Mouse (Mus musculus) small intestine, adult 2 months (tissue): ENCODE results near the gene Hist1h4b. TPM values are rescaled to one million over a fixed set of nuclear protein-coding genes. Genes with fewer than 3 reads are reported as not detected.
"Not testable (repeated sequence)": the region's sequence is repeated elsewhere in the genome, so short reads cannot be mapped to it uniquely, and the experiment has no call there.

Experiments used
- H3K27ac ChIP-seq: fragments of 200-500 bp; 2 replicates; pipeline ENCODE4 v1.5.1; 2012; ENCODE audit warnings: low read depth, low read length, control low read depth, inconsistent platforms; ENCODE audit not compliant: insufficient read depth
- H3K27me3 ChIP-seq: fragments of 200-500 bp; 2 replicates; pipeline ENCODE4 v1.6.1; 2012; ENCODE audit warnings: mild to moderate bottlenecking, moderate library complexity, low read length, inconsistent platforms; ENCODE audit not compliant: control insufficient read depth, insufficient read depth
- H3K36me3 ChIP-seq: fragments of 200-500 bp; 2 replicates; pipeline ENCODE4 v1.6.1; 2012; ENCODE audit warnings: mild to moderate bottlenecking, low read length, control low read depth, inconsistent platforms; ENCODE audit not compliant: control insufficient read depth, insufficient read depth
- H3K4me1 ChIP-seq: fragments of 200-500 bp; 2 replicates; pipeline ENCODE4 v1.6.1; 2012; ENCODE audit warnings: low read length, inconsistent platforms, mixed read lengths; ENCODE audit not compliant: control insufficient read depth, insufficient read depth, insufficient read length
- H3K4me3 ChIP-seq: fragments of 200-500 bp; 2 replicates; pipeline ENCODE4 v1.5.1; 2012; ENCODE audit warnings: low read depth, mild to moderate bottlenecking, control low read depth, inconsistent platforms, low read length, moderate library complexity
- CTCF ChIP-seq: fragments of 200-500 bp; IDR thresholded peaks from 2 replicates; pipeline ENCODE4 v1.5.1; 2012; ENCODE audit warnings: low read depth, mild to moderate bottlenecking, control low read depth, inconsistent platforms, low read length, moderate library complexity, mixed read lengths; ENCODE audit not compliant: insufficient replicate concordance, insufficient read length; ENCODE audit errors: extremely low read depth
- POLR2A ChIP-seq: fragments of 200-500 bp; IDR thresholded peaks from 2 replicates; pipeline ENCODE4 v1.6.1; 2012; ENCODE audit warnings: low read depth, mild to moderate bottlenecking, control low read depth, inconsistent platforms, low read length, moderate library complexity
- WGBS: fragments of 180-500 bp; shearing (Covaris S2); methylation state at CpG from one replicate; pipeline ENCODE4 v1.1.7; 2018; 5-methylcytosine and 5-hydroxymethylcytosine counted together
- polyA plus RNA-seq: library from polyadenylated mRNA; depleted of rRNA; stranded (reverse); fragments of >200 nt; gene quantifications from 2 replicates; pipeline ENCODE4 v1.2.3, GENCODE M21; 2012

The Hist1h4b gene
- polyA plus RNA-seq, 1 experiment = 25.9 TPM

DNA sequence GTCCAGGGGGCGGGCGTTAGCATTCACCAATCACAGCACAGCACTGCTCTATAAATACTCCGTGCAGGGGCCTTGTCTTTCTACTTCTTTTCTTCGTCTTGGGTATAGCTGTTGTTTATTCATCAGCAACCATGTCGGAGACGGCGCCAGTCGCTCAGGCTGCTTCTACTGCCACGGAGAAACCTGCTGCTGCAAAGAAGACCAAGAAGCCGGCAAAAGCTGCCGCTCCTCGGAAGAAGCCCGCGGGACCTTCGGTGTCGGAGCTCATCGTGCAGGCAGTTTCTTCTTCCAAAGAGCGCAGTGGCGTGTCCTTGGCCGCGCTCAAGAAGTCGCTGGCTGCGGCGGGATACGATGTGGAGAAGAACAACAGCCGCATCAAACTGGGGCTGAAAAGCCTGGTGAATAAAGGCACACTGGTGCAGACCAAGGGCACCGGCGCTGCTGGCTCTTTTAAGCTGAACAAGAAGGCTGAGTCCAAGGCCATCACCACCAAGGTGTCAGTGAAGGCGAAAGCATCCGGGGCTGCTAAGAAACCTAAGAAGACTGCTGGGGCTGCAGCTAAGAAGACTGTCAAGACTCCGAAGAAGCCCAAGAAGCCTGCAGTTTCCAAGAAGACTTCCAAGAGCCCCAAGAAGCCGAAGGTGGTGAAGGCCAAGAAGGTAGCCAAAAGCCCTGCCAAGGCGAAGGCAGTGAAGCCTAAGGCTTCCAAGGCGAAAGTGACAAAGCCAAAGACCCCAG is 6.9 kb downstream of the Hist1h4b start, which contains the start of gene Hist1h1a:
Gene Hist1h1a, plus strand, starts transcription at position 81 of the 738 bp plus-strand sequence.
- peak within 1 kb of the TSS; percentile 71 for H3K4me3 ChIP-seq
- H3K4me1 ChIP-seq = peaks cover 16% of the 10 kb centered on the region
- no peaks in the 10 kb centered on the region for H3K27me3 ChIP-seq
- no peaks in the 10 kb centered on the region for H3K36me3 ChIP-seq
- peak within 1 kb of the TSS; percentile 82 for H3K27ac ChIP-seq
- TF ChIP-seq POLR2A = peak; percentile 81
- TF ChIP-seq CTCF = no peak; the same call in 1 of the 2 replicates
- 6% methylated on average over 34 of the region's 34 CpGs for WGBS

DNA sequence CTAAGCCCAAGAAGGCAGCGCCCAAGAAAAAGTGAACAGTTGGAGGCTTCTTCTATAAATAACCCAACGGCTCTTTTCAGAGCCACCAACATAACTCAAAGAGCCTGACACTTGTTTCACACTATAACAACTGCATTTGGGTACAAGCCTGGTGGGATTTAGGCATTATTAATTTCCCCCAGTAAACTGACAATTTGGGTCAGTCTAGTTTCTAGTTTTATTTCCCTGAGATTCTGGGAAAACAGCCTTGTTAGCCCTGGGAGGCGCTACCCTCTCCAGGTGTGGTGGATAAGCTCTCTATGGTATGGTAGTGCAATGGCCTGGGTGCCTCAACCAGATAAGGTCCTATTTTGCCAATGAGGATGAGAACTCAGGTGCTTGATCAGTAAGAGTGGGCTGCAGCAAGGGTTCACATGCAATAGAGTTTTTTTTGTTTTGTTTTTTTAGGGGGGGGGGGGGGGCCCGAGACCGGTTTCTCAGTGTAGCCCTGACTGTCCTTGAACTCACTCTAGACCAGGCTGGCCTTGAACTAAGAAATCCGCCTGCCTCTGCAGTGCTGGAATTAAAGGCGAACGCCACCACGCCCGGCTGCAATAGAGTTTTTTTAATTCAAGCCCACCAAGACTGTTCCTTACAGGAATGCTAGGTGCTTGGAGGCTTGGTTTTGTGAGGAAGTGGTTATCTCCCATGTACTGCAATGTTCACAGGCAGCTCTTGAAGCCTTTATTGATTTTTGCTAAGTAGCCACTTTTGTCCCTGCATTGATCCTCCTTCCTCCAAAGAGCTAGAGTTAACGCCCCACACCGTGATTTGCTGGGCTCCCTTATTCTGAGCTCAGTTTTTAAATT is 7.7 kb downstream of the Hist1h4b start:
- WGBS = 55% methylated on average over 12 of the region's 12 CpGs
- TF ChIP-seq POLR2A = no peak
- TF ChIP-seq CTCF = no peak
- Histone ChIP-seq H3K27ac (no peak overlapping the region), H3K4me3 (peak overlapping the region; percentile 71), H3K36me3 (no peaks in the 10 kb centered on the region), H3K4me1 (peaks cover 16% of the 10 kb centered on the region), H3K27me3 (no peaks in the 10 kb centered on the region)

DNA sequence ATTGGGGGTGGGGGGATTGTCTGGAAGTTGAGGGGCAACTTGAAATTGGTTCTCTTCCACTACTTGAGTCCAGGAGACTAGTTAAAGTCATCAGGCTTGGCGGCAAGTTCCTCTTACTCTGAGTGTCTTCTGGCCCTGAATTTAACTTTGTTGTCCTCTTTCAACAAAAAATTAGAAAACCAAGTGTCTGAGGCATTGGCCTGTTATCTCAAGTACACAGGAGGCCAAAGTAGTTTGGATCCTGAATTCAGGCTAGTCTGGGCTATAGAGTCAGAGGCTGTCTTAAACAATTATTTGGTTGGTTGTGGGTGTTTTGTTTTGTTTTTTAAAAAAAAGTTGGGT is 8.3 kb downstream of the Hist1h4b start:
- TF ChIP-seq CTCF (no peak), POLR2A (no peak)
- no peaks in the 10 kb centered on the region for H3K27me3 ChIP-seq
- H3K4me3 ChIP-seq = no peak overlapping the region
- 74% methylated on average over 1 of the region's 1 CpGs for WGBS
- H3K27ac ChIP-seq = no peak overlapping the region
- H3K4me1 ChIP-seq = peaks cover 12% of the 10 kb centered on the region
- no peaks in the 10 kb centered on the region for H3K36me3 ChIP-seq

- H3K27me3 ChIP-seq = no peaks in the 10 kb centered on the region
- H3K36me3 ChIP-seq = no peaks in the 10 kb centered on the region
- peaks cover 12% of the 10 kb centered on the region for H3K4me1 ChIP-seq
- TF ChIP-seq POLR2A = no peak
- TF ChIP-seq CTCF = no peak
- H3K27ac ChIP-seq = peak overlapping the region; percentile 66
- H3K4me3 ChIP-seq = no peak overlapping the region
Observed at GRCm38 (mm10) chr13:23766772-23767171, 10.0 kb downstream of the Hist1h4b start.

GRCm38 (mm10) chr13:23768834-23769397 is 12.1 kb downstream of the Hist1h4b start:
- TF ChIP-seq CTCF = no peak
- no peak for TF ChIP-seq POLR2A
- Histone ChIP-seq H3K27ac (no peak overlapping the region), H3K36me3 (no peaks in the 10 kb centered on the region), H3K4me3 (no peak overlapping the region), H3K27me3 (no peaks in the 10 kb centered on the region), H3K4me1 (peaks cover 10% of the 10 kb centered on the region)
- 57% methylated on average over 5 of the region's 5 CpGs for WGBS

GRCm38 (mm10) chr13:23769613-23770012 is 12.8 kb downstream of the Hist1h4b start, which contains the start of gene Trim38:
Gene Trim38 (plus strand): TSS chr13:23769913.
- 89% methylated on average over 2 of the region's 2 CpGs for WGBS
- H3K27me3 ChIP-seq, H3K36me3 ChIP-seq, H3K4me3 ChIP-seq, H3K4me1 ChIP-seq, H3K27ac ChIP-seq: not testable (repeated sequence)

DNA sequence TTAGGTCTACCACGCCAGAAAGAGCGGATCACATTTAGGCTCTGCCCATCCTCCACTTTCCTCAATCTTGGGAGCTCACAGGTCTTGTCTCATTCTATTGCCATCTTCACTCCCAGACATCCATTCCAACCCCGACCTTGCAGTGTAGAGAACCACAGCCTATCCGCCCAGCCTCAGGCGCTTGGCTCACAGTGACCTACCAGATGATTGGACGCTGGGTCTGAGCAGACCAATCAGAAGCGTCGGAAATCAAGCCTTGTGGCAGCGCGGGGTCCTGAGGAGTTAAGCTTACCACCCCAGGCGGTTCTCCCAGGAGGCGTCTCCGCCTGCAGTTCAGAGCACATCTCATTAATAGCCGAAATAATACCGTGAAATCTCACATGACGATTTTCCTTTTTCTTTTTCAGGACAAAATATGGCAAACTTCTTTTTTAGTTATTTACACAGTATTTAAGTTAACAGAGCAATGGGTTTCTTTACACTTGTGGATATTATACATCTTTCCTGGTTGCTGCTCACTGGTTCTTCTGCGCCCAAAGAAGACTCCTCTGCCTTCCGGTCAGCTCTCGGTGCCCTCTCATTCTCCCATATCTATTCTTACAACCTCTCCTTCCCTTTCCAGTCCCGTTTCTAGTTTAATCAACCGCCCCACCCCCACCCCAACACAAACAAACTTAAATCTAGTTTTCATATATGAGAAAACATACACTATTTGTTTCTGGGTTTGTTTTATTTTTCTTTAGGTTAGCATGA is 15.9 kb downstream of the Hist1h4b start:
- H3K4me1 ChIP-seq = peaks cover 13% of the 10 kb centered on the region; the same call in 1 of the 2 replicates
- no peak overlapping the region for H3K4me3 ChIP-seq
- H3K36me3 ChIP-seq = no peaks in the 10 kb centered on the region
- TF ChIP-seq POLR2A (no peak), CTCF (no peak)
- H3K27me3 ChIP-seq = no peaks in the 10 kb centered on the region
- H3K27ac ChIP-seq = no peak overlapping the region
- 37% methylated on average over 21 of the region's 21 CpGs for WGBS
